Mouse (Mus musculus) forelimb bud, embryonic 11.5 days (tissue): ENCODE results near the gene Ywhah.
"Not testable (repeated sequence)": the region's sequence is repeated elsewhere in the genome, so short reads cannot be mapped to it uniquely, and the experiment has no call there.

Experiments used
- DNase-seq: peaks from one replicate; pipeline ENCODE4 v3.0.0-alpha.2; 2012; ENCODE audit warnings: low read depth, low spot score

Gene Ywhah

DNA sequence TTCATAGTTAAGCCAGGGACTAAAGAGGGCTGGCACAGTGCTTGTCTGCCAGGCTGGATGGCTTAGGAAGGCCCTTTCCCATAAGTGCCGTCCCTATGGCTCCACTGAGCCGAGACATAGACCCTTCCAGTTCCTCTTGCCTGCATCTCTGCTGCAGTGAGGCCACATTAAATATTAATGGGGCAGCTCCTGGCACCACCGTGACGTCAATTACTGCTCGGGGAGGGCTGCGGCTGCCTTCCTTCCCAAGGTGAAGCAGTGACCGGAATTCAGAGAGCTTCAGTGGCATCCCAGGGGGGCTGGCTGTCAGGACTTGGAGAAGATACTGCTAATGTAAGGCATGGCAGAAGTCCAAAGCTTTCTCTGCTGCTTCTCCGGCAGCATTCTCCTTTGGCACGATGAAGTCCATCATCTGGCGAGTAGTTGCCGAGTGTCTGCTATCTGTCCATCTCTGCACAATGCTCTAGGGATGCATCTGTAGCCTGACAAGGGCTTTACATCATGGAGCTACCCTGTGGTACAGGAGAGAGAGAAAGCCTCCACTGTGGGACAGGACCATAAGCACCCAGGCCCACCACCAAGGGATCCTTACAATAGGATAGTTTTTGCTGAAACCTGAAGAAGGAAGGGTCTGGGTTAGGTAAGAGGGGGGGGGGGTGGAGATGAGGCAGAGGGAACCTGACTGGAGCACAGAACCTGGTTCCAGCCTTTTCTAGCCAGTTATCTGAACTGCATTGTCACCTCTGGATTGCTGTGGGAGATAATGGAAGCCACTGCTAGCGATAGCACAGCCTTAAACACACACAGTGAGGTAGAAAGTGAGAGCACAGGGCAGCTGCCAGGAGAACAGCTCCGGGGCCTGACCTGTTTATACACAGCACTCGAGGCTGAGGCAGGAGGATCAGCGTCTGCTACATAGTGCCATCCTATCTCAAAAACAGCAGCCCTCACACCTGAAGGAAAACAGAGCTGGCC lies 7.2 kb upstream of the Ywhah start:
- DNase-seq, result no peak

DNA sequence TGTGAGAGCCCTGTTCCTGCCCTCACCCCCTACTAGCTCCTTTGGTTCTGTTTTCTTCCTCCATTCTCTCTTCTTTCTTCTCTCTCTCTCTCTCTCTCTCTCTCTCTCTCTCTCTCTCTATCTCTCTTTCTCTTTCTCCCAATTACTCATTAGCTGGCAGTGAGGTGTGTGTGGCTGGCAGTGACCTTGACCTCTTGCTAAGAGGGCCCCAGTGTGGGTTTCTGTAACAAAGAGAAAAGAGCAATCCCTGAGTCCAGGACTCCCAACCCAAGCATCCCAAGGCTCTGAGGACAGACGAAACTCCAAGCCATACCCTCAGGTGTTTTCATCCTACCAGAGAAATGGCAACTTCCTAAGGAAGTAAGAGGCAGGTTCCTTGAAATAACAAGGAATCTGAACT lies 4.5 kb upstream of the Ywhah start:
- DNase-seq, result no peak

DNA sequence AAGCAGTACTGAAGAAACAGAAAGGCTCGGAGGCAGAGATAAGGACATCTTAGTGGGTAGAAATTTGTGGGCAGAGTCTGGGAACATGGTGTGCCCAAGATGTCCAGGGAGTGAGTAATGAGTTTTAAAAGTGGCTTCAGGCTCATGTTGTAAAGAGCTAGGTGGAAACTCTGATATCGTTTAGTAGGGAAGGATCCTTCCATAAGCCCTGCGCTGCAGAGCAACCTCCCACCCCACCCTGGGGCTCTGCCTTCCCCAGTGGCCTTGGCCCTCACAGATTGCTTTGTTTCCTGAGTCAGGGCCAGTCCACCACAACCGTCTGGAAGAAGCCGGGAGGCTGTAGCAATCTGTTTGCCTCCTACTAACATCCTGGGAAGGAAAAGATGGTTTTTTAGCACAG lies 3.0 kb upstream of the Ywhah start:
- no peak for DNase-seq

DNA sequence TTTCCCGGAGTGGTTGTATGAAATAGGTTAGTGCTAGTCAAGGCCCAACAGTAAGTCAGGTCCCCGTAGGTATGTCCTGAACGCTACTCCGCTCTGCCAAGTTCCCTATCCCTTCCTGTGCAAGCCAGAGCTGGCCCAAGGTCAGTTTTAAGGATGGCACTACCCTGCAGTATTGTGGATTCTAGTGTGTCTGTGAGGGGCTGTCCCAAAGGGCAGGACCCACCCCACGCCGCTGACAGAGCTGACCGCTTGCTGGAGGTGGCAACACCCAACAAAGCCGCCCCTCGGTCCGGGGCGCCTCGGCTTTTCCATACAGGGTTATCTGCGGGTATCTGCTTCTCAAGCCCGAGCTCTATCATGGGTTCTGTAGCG lies 441 bp upstream of the Ywhah start:
- no peak for DNase-seq

DNA sequence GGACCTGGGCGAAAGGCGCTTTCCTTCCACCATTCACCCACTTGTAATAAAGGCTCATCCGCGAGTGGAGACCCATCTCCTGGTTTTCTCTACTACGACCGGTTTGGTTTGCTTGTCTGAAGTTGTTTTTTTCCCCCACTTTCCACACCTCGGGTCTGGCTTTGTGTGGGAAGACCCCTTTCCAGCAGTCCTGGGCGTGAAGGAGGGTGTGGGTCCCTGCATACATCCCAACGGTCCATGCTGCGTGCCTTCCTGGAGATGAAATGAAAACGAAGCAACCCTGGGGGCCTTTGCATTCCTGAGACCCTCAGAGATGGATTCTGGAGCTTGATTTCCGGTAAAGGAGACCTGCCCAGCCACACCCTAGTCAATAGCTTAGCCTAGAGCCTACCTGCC lies 808 bp downstream of the Ywhah start:
- DNase-seq, result peak; percentile 17

DNA sequence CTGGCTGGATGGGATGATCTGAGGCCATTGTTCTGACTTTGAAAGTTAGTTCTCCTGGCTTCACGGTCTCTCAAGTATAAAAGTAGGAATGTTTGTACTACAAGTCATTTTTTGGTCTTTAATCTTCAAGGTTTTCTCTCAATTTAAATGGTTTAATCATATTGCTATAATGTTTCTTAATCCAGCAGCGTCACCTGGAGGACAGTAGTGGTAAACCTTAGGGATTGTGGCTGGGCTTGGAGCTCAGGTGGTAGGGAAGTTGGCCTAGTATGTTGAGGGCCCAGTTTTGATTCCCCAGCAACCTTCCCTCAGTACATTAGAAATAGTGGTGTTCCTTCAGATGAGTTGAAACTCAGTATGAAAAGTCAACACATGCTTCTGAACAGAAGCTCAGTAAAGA lies 3.0 kb downstream of the Ywhah start:
- DNase-seq, result no peak

DNA sequence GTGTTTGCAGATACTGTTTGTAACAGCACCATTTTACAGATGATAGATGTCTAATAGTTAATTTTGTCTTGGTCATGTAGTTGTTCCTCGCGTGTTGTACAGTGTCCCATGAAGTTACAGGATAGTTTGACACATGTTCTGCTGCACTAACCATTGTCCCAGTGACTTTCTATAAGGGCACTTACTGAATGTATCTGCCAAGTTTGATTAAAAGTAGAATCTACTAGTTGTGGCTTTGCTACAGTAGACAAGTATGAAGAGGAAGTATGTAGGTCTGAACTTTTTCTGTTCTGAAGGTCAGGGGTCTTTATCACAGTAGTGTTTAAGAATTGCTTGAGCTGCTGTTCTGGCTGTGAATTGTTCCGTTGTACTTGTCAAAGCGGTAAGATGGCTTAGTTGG lies 4.7 kb downstream of the Ywhah start:
- no peak for DNase-seq

DNA sequence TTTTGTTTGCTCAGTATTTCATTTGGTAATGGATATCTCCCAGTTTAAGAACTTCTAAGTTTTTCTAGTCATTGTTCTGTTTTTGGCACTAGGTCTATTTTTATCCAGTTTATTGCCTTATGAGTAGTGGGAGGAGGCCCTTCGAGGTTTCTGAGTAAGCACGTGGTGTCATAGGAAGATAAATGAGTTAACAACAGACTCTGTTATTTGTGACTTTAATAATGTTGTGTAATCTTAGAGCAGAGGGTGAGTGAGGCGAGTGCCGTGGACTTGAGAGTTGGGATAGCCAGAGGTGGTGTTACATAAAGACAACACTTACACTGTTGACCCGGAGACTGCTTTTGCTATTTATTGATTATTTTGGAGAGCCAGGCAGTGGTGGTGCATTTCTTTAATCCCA lies 5.9 kb downstream of the Ywhah start:
- DNase-seq, result no peak

DNA sequence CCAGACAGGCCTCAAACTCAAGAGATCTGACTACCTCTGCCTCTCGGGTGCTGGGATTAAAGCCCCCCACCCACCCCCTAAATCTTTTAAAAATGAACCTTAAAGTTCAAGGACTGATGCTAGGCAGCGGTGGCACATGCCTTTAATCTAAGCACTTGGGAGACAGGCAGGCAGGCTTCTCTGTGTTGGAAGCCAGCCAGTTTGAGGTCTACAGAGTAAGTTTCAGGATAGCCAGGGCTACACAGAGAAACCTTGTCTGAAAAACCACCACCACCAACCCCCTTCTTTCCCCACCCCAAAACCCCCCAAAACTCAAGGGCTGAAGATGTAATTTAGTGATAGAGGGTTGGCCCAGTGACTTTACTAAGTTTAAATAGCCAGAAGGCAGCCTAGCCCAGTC lies 10.0 kb downstream of the Ywhah start:
- DNase-seq, result no peak

DNA sequence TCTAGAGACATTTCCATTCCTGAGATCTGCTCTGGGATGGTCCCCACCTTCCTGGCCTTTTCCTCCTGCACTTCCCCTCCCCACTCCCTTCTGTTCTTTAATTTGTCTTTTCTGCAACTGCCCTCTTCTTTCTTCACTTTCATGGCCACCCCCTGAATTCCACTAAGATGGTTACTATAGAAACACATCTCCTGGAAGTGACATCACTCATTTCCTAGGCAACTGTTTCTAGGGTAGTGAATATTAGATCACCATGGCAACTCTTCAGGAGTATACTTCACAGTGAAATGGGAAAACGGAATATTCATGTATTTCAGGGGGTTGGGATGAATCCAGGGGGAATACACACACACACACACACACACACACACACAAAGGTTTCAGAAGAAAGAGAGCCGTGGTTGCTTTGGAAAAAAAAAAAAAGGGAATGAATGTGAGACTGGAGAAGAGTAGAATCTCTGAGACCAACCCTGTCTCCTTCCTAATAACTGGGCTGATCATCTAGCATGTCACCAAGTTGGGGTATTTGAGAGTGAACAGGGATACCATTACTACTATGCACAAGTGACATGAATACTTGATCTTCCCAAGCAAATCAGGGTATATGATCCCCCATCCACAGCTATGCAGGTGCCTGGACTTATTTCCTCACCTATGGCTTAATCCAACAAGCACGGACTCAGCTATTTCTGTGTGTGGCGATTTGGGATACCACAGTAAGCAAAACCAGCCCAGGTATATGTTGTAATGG lies 12.0 kb downstream of the Ywhah start:
- DNase-seq, result peak; percentile 21

DNA sequence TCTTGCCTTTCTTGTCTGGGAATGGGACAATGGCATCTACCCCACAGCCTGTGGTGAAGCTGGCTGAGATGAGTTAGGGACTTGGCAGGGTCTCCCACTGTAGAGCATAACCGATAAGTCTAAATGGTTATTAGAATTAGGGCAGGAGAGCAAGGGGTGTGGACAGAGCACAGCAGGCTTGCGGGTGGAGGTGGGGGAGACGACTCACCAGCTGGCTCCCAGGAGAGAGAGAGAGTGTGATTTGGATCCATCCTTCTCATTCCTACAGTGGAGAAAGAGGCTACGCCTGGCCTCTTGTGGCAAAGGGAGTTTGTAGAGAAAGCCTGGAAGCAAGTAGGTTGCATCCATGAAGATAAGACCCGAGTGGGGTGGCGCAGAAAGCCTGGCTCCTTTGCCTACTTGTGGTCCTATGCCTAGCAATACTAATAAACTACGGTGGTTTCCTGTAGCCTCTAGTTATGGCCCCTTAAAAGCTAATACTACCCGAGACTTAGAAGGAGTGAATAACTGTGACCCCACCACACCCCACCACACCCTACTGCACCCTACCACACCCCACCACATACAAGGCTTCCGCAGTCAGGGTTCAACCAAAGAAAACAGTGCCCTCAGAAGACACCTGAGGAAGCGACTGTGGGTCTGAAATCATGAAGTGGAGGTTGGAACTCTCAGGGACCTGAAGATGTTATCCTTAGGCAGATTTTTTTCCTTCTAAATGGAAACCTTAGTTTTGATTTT lies 13.6 kb downstream of the Ywhah start:
- no peak for DNase-seq

DNA sequence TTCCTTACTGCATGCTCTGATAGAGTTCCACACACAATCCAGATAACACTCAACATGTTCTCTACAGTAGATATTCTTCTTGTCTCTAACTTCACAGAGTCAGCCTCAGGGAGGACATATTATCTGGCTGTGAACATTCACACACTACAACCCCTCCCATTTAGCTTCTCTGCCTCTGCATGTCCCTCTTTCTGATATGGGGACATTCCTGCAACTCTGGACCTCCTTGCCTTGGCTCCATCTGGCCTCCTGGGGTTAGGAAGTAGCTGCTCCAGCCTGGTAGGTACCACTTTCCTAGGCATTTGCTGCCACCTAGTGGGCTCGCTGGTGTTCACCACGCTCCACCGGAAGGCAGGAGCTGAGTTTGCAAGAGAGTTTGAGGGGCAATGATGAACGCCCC lies 14.5 kb downstream of the Ywhah start:
- peak; percentile 88 for DNase-seq

DNA sequence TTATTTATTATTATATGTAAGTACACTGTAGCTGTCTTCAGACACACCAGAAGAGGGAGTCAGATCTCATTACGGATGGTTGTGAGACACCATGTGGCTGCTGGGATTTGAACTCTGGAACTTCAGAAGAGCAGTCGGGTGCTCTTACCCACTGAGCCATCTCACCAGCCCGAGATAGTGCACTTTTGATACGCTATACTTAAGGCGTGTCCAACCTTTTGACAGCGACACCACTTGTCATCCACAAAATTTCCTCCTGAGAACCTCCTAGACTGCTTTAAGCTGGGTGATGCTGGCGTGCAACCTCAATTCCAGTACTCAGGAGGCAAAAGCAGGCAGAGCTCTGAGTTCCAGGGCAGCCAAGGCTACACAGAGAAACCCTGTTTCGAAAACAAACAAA lies 15.0 kb downstream of the Ywhah start:
- DNase-seq, result not testable (repeated sequence)

DNA sequence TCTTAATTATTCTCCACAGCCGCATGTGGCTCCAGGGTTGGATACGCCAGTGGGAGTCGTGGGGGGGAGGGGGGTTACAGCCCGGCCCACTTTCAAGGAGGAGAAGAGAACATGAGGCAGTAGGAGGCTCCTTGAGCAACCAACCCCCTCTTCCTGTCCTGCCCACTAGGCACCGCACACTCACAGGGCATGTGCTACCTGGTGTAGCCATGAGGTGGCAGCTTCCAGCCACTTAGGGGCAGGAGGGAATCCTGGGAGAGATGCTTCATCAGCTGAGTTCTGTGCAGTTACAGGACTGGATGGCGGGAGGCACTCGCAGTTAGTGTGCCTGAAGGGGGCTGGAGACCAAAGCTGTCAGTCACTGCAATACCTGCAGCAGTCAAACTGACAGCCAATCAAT lies 15.5 kb downstream of the Ywhah start:
- peak; percentile 23 for DNase-seq

DNA sequence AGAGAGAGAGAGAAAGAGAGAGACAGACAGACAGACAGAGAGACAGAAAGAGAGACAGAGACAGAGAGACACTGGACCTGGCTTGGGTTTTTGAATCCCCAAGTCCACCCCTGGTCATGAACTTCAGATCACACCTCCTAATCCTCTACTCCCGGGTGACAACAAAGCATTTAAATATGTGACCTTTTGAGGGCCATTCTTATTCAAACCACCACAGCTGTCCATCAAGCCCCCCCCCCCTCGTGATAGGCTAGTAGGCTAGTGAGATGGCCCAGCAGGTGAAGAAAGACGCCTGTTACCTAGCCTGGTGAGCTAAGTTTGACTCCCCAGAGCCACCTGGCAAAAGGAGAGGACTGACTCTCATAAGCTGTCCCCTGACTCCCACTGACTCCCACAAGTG lies 16.3 kb downstream of the Ywhah start:
- no peak for DNase-seq

DNA sequence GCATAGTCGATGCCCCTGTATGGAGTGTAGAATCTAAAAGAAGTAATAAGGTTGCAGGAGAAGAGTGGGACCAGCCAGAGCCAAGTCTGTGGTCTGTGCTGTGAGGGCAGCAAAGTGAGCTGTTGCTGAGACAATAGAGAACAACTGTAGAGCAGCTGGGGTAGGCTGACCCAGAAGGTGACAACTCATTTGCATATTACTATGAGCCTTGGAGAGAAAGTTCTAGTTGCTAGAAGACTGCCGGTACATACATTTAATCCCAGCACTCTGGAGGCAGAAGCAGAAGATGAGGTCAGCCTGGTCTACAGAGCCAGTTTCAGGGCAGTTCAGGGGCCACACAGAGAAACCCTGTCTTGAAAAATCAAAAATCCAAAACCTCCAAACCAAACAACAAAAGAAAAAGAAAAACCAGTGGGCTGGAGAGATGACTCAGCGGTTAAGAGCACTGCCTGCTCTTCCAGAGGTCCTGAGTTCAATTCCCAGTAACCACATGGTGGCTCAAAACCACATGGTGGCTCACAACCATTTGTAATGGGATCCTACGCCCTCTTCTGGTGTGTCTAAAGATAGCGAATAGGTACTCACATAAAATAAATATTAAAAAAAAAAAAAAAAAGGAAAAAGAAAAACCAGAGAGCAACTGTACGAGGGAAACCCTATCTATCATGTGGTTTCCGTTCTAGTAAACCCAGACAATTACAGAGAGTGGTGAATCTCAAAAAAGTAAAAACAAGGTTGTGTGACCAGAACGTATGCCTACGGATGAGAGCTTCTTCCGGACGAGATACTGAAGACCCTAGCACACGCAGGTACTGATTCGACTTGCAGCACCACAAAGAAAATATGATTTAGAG lies 20.3 kb downstream of the Ywhah start:
- DNase-seq, result no peak

DNA sequence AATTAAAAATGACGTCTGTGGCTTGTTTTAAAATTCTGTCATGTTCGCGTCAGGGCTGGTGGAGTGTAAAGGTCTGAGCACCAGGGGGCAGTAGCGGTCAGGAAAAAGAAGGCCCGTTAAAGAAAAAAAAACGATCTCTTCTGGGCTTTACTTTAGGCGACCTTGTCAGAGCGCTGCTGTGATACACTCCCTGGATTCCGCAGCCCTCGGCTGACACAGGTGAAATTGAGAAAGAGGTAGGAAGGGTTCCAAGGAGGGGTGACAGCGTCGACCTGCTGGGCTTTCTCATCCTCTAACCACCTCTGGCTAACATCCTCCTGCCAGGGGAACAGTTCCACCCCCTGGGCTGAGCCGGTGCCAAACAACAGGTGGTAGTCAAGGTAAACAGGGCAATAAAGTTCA lies 20.9 kb downstream of the Ywhah start:
- DNase-seq, result peak; percentile 78

DNA sequence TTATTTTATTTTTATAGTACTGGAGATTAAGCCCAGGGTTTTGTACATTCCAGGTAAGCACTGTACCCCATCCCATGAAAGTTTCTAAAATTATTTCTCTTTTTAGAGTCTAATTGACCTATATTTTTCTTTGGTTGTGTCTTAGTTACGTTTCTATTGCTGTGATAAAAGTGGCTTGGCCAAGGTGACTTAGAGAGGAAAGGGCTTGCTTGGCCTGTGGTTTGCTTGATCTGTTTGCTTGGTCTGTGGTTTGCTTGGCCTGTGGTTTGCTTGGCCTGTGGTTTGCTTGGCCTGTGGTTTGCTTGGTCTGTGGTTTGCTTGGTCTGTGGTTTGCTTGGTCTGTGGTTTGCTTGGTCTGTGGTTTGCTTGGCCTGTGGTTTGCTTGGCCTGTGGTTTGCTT lies 22.1 kb downstream of the Ywhah start:
- not testable (repeated sequence) for DNase-seq

DNA sequence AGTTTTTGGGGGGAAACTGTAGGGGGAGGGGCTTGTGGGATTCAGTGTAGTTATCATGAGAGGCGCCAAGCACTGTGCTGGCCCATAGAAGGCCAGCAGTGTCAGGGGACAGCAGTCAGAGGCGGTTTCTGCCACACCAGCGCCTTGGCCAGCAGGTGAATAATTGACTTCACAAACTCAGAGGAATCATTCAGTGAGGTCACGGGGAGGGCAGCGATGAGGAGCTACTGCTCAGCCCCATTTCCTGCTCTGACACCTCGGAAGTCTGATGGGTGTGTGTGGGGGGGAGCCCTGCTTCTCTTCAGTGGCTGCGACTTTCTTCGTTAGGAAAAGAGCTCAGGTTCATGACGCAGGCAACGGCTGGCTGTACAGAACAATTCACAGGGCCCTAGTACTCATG lies 24.8 kb downstream of the Ywhah start:
- DNase-seq, result no peak

DNA sequence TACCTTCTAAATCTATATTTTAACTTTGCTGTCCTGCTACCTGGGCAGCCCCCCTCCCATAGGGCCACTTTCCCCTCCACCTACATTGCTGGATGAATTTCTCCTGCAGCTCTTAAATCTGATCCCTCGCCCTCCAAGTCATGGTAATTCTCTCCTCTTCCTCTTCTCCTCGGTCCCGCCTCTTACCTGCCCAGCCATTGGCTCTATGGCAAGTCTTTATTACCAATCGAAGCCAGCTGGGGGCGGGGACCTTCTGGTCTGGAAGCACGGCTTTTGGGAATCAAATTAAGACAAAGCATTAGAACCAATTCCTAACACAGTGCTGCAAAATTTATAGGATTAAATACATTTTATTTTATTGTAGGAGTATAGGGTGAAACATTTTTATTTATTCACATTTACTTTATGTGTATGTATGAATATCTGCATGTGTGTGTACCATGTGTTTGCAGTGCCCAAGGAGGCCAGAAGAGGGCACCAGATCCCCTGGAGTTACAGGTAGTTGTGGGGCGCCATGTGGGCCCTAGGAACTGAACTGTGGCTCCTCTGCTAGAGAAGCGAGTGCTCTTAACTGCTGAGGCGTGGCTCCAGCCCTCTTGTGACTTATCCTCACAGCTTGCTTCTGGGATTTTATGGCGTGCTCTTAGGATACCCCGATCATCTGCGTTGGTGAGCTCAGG lies 26.2 kb downstream of the Ywhah start:
- DNase-seq, result no peak

DNA sequence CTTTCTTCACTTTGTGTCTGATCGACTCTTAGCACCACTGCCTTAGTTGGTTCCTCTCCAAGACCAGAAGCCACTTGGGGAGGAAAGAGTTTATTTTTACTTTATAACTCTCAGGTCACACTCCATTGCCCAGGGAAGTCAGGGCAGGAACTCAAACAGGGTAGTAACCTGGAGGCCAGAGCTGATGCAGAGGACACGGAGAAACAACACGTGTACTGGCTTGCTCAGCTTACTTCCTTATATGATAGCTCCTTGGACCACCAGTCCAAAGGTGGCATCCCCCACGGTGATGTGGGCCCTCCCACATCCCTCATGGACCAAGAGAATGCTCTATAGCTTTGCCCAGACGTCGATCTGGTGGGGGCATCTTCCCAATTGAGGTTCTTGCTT lies 26.7 kb downstream of the Ywhah start:
- no peak for DNase-seq
